Mouse (Mus musculus): ENCODE measurements around the gene Kmt2a. TPM values are rescaled to one million over a fixed set of nuclear protein-coding genes. Genes with fewer than 3 reads are reported as not detected.

The Kmt2a gene
- 81.7 TPM for polyA plus RNA-seq (2017; shearing (Covaris generic))

GRCm38 (mm10) chr9:44881221-44881871, at the start of gene Kmt2a:
Kmt2a (minus strand) TSS chr9:44881296.

GRCm38 (mm10) chr9:44920374-44921122, 39.5 kb upstream of the Kmt2a start, which contains the start of gene Atp5l:
Atp5l (minus strand) TSS chr9:44920742.

GRCm38 (mm10) chr9:44802808-44803450, 78.2 kb downstream of the Kmt2a start, which contains the start of gene Ttc36:
Ttc36 (minus strand) TSS chr9:44803072.

GRCm38 (mm10) chr9:44799102-44799957, 81.8 kb downstream of the Kmt2a start, which contains the start of gene Tmem25:
Tmem25 (minus strand) TSS chr9:44799307.

GRCm38 (mm10) chr9:44767101-44768028, 113.7 kb downstream of the Kmt2a start, which contains the start of the genes Arcn1 and Ift46:
Arcn1 (minus strand) TSS chr9:44767845.
Ift46 (plus strand) TSS chr9:44767908.

Other genes starting within 250 kb of the Kmt2a start
- gene Treh, start 208.1 kb downstream of the Kmt2a start, polyA plus RNA-seq (2017; shearing (Covaris generic)): not detected
- 0.55 TPM for gene Phldb1, start 146.1 kb downstream of the Kmt2a start, polyA plus RNA-seq (2017; shearing (Covaris generic))
- gene Arcn1, start 113.5 kb downstream of the Kmt2a start, polyA plus RNA-seq (2017; shearing (Covaris generic)): 150 TPM
- gene Ift46, start 113.4 kb downstream of the Kmt2a start, polyA plus RNA-seq (2017; shearing (Covaris generic)): 23.7 TPM
- not detected for gene Tmem25, start 82.0 kb downstream of the Kmt2a start, polyA plus RNA-seq (2017; shearing (Covaris generic))
- not detected for gene Ttc36, start 78.2 kb downstream of the Kmt2a start, polyA plus RNA-seq (2017; shearing (Covaris generic))
- 245 TPM for gene Atp5l, start 39.4 kb upstream of the Kmt2a start, polyA plus RNA-seq (2017; shearing (Covaris generic))
- 48.9 TPM for gene Ube4a, start 84.3 kb upstream of the Kmt2a start, polyA plus RNA-seq (2017; shearing (Covaris generic))
- 741 TPM for gene Cd3g, start 99.1 kb upstream of the Kmt2a start, polyA plus RNA-seq (2017; shearing (Covaris generic))
- gene Cd3d, start 100.5 kb upstream of the Kmt2a start, polyA plus RNA-seq (2017; shearing (Covaris generic)): 510 TPM
- gene Cd3e, start 128.3 kb upstream of the Kmt2a start, polyA plus RNA-seq (2017; shearing (Covaris generic)): 970 TPM
- gene Mpzl2, start 158.5 kb upstream of the Kmt2a start, polyA plus RNA-seq (2017; shearing (Covaris generic)): 0.12 TPM
- 18.5 TPM for gene Mpzl3, start 173.9 kb upstream of the Kmt2a start, polyA plus RNA-seq (2017; shearing (Covaris generic))
- 6.5 TPM for gene Jaml, start 197.9 kb upstream of the Kmt2a start, polyA plus RNA-seq (2017; shearing (Covaris generic))
- gene Scn2b, start 236.5 kb upstream of the Kmt2a start, polyA plus RNA-seq (2017; shearing (Covaris generic)): not detected

Measured in naive thymus-derived CD4-positive, alpha-beta T cell, adult 5 months (primary cell).